Mouse (Mus musculus) CH12F3 (cell line): ENCODE data around the gene Dhcr24.

Experiments used
- in situ Hi-C: fragments of 300-500 bp; cut with MboI; formaldehyde crosslinking; loops from 2 replicates; pipeline ENCODE4 v1.14.3; 2020; ENCODE audit warnings: low sequenced_read_pairs

Gene Dhcr24

DNA sequence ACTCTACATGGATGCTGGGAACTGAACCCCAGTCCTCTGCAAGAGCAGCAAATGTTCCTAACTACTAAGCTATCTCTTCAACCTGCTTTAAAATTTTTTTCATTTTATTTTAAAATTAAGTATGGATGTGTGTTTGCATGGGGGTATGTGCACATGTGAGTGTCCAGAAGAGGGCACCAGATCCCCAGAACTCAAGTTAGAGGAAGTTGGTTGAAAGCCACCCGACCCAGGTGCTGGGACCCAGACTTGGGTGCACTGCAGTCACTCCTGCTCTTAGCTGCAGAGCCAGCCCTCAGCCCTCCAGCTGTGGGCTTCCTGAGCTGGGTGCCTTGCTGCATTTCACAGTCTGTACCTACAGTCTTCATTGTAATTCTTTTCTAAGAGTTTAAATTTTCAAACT is 38.6 kb downstream of the Dhcr24 start:
- in situ Hi-C loops: no loop called here

- in situ Hi-C loops: no loop called here
These were observed 39.9 kb downstream of the Dhcr24 start for GRCm38 (mm10) chr4:106600770-106601169.

DNA sequence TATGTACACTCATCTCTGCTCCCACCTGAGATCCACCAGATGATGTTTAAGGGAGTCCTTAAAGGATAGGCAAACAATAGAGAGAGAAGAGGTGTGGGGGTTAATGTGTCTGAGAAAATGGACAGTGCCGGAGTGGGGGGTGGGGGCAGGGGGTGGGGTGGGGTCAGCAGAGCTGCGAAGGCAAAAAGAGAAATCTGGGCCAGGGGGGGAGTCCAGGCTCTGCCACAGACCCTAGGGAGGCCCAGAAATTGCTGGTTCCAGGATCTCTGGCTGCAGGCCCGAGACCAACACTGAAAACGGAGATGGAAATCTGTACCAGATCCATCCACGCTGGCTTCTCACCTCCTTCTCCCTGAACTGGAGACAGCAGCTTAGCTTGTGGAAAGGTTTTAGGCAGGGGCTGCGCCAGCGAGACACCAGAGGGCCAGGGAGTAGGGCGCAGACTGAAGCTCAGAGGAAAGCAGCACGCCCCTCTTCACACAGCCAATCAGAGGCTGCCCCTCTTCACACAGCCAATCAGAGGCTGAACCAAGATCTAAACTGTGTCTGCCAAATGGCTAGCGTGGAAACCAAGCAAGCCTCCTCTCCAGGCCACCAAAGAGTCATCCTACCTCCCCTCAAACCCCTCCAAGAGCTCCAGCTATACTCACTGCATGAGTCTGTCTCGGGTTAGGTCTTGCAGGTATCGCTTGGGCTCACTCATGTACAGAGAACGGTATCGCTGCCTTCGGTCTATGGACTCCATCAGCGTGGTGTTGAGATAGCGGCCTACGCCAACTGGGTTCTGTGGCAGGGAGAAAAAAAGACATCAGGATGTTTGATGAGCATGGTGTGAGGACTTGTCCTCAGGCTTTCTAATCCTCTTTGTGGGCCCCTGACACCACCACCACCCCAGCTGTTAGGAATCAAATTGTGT is 46.1 kb downstream of the Dhcr24 start:
- in situ Hi-C loops: no loop called here

DNA sequence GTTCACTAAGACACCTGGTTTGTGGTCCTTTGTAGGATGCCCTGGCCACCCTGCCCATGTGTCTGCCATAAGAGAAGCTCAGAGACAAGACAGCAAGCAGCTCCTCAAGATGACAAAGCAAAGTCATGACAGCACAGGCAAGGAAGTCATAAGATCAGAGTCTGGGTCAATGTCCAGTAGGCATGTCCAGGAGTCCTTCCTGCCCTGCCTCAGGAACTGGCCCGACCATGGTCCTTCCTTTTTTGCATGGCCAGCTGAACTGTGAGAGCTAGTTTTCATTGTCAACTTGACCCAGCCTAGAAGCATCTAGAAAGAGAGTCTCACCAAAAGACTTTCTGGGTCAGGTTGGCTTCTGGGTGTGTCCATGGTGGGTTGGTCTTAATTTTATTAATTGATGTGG is 47.1 kb downstream of the Dhcr24 start:
- in situ Hi-C loops: no loop called here

- in situ Hi-C loops: loop anchor here (10.0 kb wide), 1 partner anchor 92 kb away; no protein-coding TSS in a partner anchor
These were observed 52.3 kb downstream of the Dhcr24 start for GRCm38 (mm10) chr4:106613105-106613504.

DNA sequence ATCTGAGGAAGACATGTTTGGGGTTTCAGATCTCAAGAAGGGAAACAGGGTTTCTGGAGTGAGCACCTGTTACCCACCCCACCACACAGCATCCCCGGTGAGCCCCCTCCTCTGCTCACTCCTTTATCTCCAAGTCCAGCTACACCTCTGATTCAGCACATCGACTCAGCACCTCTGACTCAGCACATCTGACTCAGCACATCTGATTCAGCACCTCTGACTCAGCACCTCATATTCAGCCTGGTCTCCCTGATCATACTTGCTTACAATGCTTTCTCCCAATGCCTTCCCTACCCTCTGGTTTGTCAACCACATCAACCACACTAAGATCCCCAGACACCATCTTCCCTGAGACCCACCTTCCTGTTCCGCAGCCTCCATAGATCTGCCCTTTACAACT is 52.7 kb downstream of the Dhcr24 start:
- in situ Hi-C loops: loop anchor here (10.0 kb wide), 1 partner anchor 91 kb away; no protein-coding TSS in a partner anchor

DNA sequence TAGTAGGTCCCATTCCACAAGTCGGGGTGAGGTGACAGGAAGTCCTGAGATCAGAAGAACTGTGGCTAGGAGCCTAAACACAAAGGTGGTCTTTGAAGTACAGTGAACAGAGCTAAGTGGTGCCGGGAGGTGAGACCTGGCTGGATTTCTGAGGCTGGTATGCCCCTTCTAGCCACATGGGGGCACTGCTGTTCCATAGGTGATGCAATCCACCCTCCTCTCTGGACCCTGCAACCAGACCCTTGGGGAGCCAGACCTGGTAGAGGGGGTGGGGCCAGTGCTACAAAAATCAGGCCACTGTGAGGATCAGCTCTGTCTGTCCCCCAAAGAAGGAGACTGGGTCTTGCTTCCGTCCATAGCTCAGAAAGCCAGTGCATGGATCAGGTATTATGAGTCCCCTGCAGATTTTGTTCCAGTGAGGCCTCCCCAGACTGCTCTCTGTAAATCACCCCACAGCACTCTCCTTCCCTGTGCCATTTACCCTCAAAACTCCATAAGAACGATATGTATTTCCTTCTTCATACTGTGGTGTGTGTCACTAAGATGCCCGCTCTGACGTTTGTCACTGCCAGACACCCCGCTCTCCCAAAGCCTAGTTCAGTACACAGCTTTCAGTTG is 53.5 kb downstream of the Dhcr24 start:
- in situ Hi-C loops: loop anchor here (10.0 kb wide), 1 partner anchor 91 kb away; no protein-coding TSS in a partner anchor

- in situ Hi-C loops: loop anchor here (10.0 kb wide), 1 partner anchor 90 kb away; no protein-coding TSS in a partner anchor
These were observed 54.0 kb downstream of the Dhcr24 start for GRCm38 (mm10) chr4:106614881-106615280.

- in situ Hi-C loops: loop anchor here (10.0 kb wide), 1 partner anchor 89 kb away; no protein-coding TSS in a partner anchor
These were observed 54.8 kb downstream of the Dhcr24 start for GRCm38 (mm10) chr4:106615637-106616036.

DNA sequence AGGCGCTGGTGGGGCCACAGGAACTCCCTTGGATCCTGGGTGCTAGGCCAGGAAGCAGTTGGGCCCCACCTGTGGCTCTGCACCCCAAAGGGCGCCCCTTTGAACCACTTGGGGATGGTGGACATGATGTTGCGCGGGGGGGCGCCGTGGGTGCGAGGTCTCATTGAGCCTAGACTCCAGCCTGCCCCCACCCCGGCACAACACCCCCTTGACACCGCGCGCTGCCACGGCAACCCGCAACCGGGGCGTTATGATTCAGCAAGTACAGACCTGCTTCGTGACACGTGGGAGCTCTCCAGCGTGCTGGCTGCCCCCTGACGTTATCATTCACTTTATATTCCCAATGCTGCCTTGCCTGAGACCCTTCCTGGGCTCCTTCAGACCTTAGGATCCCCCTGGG is 56.2 kb downstream of the Dhcr24 start, which contains the start of gene Lexm:
TSS of gene Lexm (minus strand) at position 186 of the 400 bp plus-strand sequence.
- in situ Hi-C loops: loop anchor here (10.0 kb wide), 1 partner anchor 88 kb away; no protein-coding TSS in a partner anchor

DNA sequence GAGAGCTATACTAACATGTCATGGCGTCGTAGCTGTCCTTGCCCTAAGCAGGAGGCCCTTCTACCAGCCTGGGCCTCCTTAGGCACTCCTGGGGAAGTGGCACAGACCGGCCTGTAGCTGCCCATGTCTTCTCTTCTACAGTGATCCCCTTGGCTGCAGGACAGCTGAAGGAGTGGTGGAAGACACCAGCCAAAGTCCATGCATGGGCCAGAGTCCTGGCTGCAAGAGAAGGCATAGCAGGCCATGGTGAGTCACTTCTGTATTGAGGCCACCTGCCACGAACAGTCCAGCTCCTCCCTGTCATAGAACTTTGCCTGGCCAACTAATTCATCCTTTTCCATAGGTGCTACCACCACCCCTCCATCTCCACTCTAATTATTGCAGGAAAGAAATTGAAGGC is 58.1 kb downstream of the Dhcr24 start:
- in situ Hi-C loops: loop anchor here (10.0 kb wide), 1 partner anchor 86 kb away; no protein-coding TSS in a partner anchor

GRCm38 (mm10) chr4:106621428-106621827 is 60.6 kb downstream of the Dhcr24 start:
- in situ Hi-C loops: no loop called here

GRCm38 (mm10) chr4:106622030-106622493 is 61.2 kb downstream of the Dhcr24 start, which contains the start of gene Ttc22:
Gene Ttc22, plus strand, starts transcription at chr4:106622432.
- in situ Hi-C loops: no loop called here

GRCm38 (mm10) chr4:106622712-106623111 is 61.9 kb downstream of the Dhcr24 start:
- in situ Hi-C loops: no loop called here

DNA sequence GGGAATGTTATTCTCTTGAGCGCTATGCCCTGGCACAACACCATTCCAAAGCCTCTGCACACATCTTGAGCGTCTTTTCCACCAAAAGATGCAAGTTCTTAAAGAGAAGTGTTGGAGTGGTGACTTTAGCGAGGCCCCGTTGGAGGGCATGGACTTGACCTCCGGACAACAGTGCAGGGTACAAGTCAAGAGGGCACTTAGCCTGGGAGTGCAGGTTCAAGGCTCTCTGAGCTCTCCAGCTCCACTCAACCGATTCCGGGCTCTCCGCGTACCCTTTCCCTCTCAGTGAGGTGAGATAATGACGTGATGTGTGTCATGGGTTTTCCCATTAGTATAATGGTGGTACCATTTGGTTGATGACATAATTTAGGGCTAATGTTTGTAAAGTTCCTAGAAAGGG is 63.4 kb downstream of the Dhcr24 start:
- in situ Hi-C loops: no loop called here

DNA sequence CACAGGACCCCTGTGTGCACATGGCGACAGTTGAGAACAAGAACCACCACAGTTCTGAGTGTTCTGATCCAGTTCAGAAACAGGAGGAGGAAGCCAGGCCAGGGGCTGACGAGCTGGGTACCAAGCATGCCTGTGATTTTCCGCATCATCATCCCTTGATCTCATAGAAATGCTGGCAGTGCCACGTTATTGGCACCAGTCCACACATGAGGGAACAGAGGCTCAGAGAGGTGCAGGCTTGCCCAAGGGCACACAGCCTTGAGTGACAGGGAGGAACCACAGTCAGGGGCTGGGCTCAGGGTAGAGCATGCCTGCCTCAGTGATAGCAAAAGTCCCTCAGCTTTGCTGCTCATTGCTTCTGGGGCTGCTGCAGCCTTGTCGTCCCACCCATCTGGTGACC is 67.0 kb downstream of the Dhcr24 start:
- in situ Hi-C loops: no loop called here

GRCm38 (mm10) chr4:106628650-106629360 is 68.0 kb downstream of the Dhcr24 start:
- in situ Hi-C loops: no loop called here

GRCm38 (mm10) chr4:106629374-106629773 is 68.5 kb downstream of the Dhcr24 start:
- in situ Hi-C loops: no loop called here

- in situ Hi-C loops: no loop called here
These were observed 69.7 kb downstream of the Dhcr24 start for GRCm38 (mm10) chr4:106630333-106631220.

DNA sequence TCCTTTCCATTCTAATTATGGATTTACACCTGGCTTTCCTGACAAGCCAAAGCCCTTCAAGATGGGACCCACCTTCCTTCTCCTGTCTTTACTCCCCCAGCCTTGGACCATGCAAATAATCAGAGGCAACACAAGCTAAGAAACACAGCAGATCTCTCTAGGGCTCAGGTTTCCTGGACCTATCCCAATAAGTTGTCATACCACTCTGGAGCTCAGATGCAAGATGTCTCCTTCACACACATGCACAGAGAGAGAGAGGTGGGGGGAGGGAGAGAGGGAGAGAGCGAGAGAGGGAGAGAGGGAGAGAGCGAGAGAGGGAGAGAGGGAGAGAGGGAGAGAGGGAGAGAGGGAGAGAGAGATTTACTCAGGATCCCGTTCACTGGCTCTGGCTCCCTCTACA is 71.5 kb downstream of the Dhcr24 start:
- in situ Hi-C loops: no loop called here
